Mouse (Mus musculus): ENCODE results near the gene Bsdc1. TPM values are rescaled to one million over a fixed set of nuclear protein-coding genes. Genes with fewer than 3 reads are reported as not detected.
"Not testable (repeated sequence)": the region's sequence is repeated elsewhere in the genome, so short reads cannot be mapped to it uniquely, and the experiment has no call there.

Gene Bsdc1
- polyA plus RNA-seq, 1 experiment from 2014 or later: 22.5 TPM

- Histone ChIP-seq H3K27ac (ENCODE audit: low read depth, low read length) (peak overlapping the region; percentile 82), H3K4me3 (ENCODE audit: low read depth, low read length) (peak overlapping the region; percentile 93), H3K27me3 (replicated peaks; ENCODE audit: control insufficient read depth, insufficient read depth, low read length) (peaks cover 3% of the 10 kb centered on the region; the same call in 1 of the 2 replicates), H3K9ac (ENCODE audit: low read depth, low read length) (peak overlapping the region; percentile 97), H3K4me2 (peak overlapping the region; percentile 77), H3K36me3 (ENCODE audit: control insufficient read depth, insufficient read depth, low read length) (peaks cover 12% of the 10 kb centered on the region; the same call in 1 of the 2 replicates), H3K9me3 (ENCODE audit: control insufficient read depth, low read length) (no peaks in the 10 kb centered on the region), H3K4me1 (replicated peaks; ENCODE audit: control insufficient read depth, insufficient read depth, low read length) (peaks cover 9% of the 10 kb centered on the region)
- peak; percentile 40 for ATAC-seq (replicated peaks; ENCODE audit: low FRiP score)
- WGBS: under 1% methylated on average over 42 of the region's 57 CpGs
- no peak for DNase-seq (ENCODE audit: low spot score)
Measured at GRCm38 (mm10) chr4:129513891-129514290, 52.5 kb downstream of the Bsdc1 start.

GRCm38 (mm10) chr4:129514300-129514898 is 53.0 kb downstream of the Bsdc1 start:
- peaks cover 15% of the 10 kb centered on the region; the same call in 1 of the 2 replicates for H3K36me3 ChIP-seq (ENCODE audit: control insufficient read depth, insufficient read depth, low read length)
- DNase-seq (ENCODE audit: low spot score) (peak; percentile 80), ATAC-seq (replicated peaks; ENCODE audit: low FRiP score) (peak; percentile 70)
- H3K9ac ChIP-seq (ENCODE audit: low read depth, low read length): peak overlapping the region; percentile 97
- H3K9me3 ChIP-seq (ENCODE audit: control insufficient read depth, low read length): no peaks in the 10 kb centered on the region
- peak overlapping the region; percentile 93 for H3K4me3 ChIP-seq (ENCODE audit: low read depth, low read length)
- H3K27ac ChIP-seq (ENCODE audit: low read depth, low read length): peak overlapping the region; percentile 82
- 2% methylated on average over 33 of the region's 35 CpGs for WGBS
- H3K4me1 ChIP-seq (replicated peaks; ENCODE audit: control insufficient read depth, insufficient read depth, low read length): peaks cover 9% of the 10 kb centered on the region
- peak overlapping the region; percentile 77 for H3K4me2 ChIP-seq
- peaks cover 3% of the 10 kb centered on the region; the same call in 1 of the 2 replicates for H3K27me3 ChIP-seq (replicated peaks; ENCODE audit: control insufficient read depth, insufficient read depth, low read length)

GRCm38 (mm10) chr4:129516925-129517324 is 55.5 kb downstream of the Bsdc1 start:
- Histone ChIP-seq H3K4me2 (no peak overlapping the region), H3K9ac (ENCODE audit: low read depth, low read length) (no peak overlapping the region), H3K4me1 (replicated peaks; ENCODE audit: control insufficient read depth, insufficient read depth, low read length) (peaks cover 9% of the 10 kb centered on the region), H3K9me3 (ENCODE audit: control insufficient read depth, low read length) (no peaks in the 10 kb centered on the region), H3K4me3 (ENCODE audit: low read depth, low read length) (no peak overlapping the region), H3K36me3 (ENCODE audit: control insufficient read depth, insufficient read depth, low read length) (peaks cover 33% of the 10 kb centered on the region), H3K27ac (ENCODE audit: low read depth, low read length) (no peak overlapping the region), H3K27me3 (replicated peaks; ENCODE audit: control insufficient read depth, insufficient read depth, low read length) (peaks cover 3% of the 10 kb centered on the region; the same call in 1 of the 2 replicates)
- ATAC-seq (replicated peaks; ENCODE audit: low FRiP score) (no peak), DNase-seq (ENCODE audit: low spot score) (no peak)
- WGBS: 62% methylated on average over 2 of the region's 2 CpGs

GRCm38 (mm10) chr4:129518519-129518918 is 57.1 kb downstream of the Bsdc1 start:
- Histone ChIP-seq H3K36me3 (ENCODE audit: control insufficient read depth, insufficient read depth, low read length) (peaks cover 47% of the 10 kb centered on the region), H3K4me3 (ENCODE audit: low read depth, low read length) (no peak overlapping the region)
- 90% methylated on average over 7 of the region's 8 CpGs for WGBS

GRCm38 (mm10) chr4:129525338-129525737 is 64.0 kb downstream of the Bsdc1 start:
- no peak overlapping the region for H3K27ac ChIP-seq (ENCODE audit: low read depth, low read length)
- no peaks in the 10 kb centered on the region for H3K9me3 ChIP-seq (ENCODE audit: control insufficient read depth, low read length)
- H3K36me3 ChIP-seq (ENCODE audit: control insufficient read depth, insufficient read depth, low read length): peaks cover 50% of the 10 kb centered on the region
- WGBS: 89% methylated on average over 5 of the region's 5 CpGs
- ATAC-seq (replicated peaks; ENCODE audit: low FRiP score): no peak
- no peaks in the 10 kb centered on the region for H3K27me3 ChIP-seq (replicated peaks; ENCODE audit: control insufficient read depth, insufficient read depth, low read length)
- no peak overlapping the region for H3K4me2 ChIP-seq
- H3K4me1 ChIP-seq (replicated peaks; ENCODE audit: control insufficient read depth, insufficient read depth, low read length): no peaks in the 10 kb centered on the region
- H3K4me3 ChIP-seq (ENCODE audit: low read depth, low read length): no peak overlapping the region
- no peak for DNase-seq (ENCODE audit: low spot score)
- no peak overlapping the region for H3K9ac ChIP-seq (ENCODE audit: low read depth, low read length)

More at GRCm38 (mm10) chr4:129518519-129518918, 57.1 kb downstream of the Bsdc1 start:
- ATAC-seq (replicated peaks; ENCODE audit: low FRiP score) (no peak), DNase-seq (ENCODE audit: low spot score) (no peak)
- H3K4me1 ChIP-seq (replicated peaks; ENCODE audit: control insufficient read depth, insufficient read depth, low read length): no peaks in the 10 kb centered on the region
- no peaks in the 10 kb centered on the region for H3K9me3 ChIP-seq (ENCODE audit: control insufficient read depth, low read length)
- no peak overlapping the region for H3K4me2 ChIP-seq
- H3K9ac ChIP-seq (ENCODE audit: low read depth, low read length): no peak overlapping the region
- no peaks in the 10 kb centered on the region for H3K27me3 ChIP-seq (replicated peaks; ENCODE audit: control insufficient read depth, insufficient read depth, low read length)
- no peak overlapping the region for H3K27ac ChIP-seq (ENCODE audit: low read depth, low read length)

- Histone ChIP-seq H3K4me3 (ENCODE audit: low read depth, low read length) (no peak overlapping the region), H3K36me3 (ENCODE audit: control insufficient read depth, insufficient read depth, low read length) (peaks cover 50% of the 10 kb centered on the region), H3K4me1 (replicated peaks; ENCODE audit: control insufficient read depth, insufficient read depth, low read length) (no peaks in the 10 kb centered on the region), H3K27me3 (replicated peaks; ENCODE audit: control insufficient read depth, insufficient read depth, low read length) (no peaks in the 10 kb centered on the region), H3K27ac (ENCODE audit: low read depth, low read length) (no peak overlapping the region), H3K9me3 (ENCODE audit: control insufficient read depth, low read length) (no peaks in the 10 kb centered on the region), H3K4me2 (no peak overlapping the region), H3K9ac (ENCODE audit: low read depth, low read length) (no peak overlapping the region)
- no peak for ATAC-seq (replicated peaks; ENCODE audit: low FRiP score)
- 88% methylated on average over 3 of the region's 3 CpGs for WGBS
- DNase-seq (ENCODE audit: low spot score): no peak
Measured at GRCm38 (mm10) chr4:129525889-129526288, 64.5 kb downstream of the Bsdc1 start.

GRCm38 (mm10) chr4:129528901-129529300 is 67.5 kb downstream of the Bsdc1 start:
- not testable (repeated sequence) for DNase-seq (ENCODE audit: low spot score); H3K9ac ChIP-seq (ENCODE audit: low read depth, low read length); H3K27me3 ChIP-seq (replicated peaks; ENCODE audit: control insufficient read depth, insufficient read depth, low read length); H3K4me1 ChIP-seq (replicated peaks; ENCODE audit: control insufficient read depth, insufficient read depth, low read length); H3K27ac ChIP-seq (ENCODE audit: low read depth, low read length); H3K4me2 ChIP-seq; H3K9me3 ChIP-seq (ENCODE audit: control insufficient read depth, low read length); ATAC-seq (replicated peaks; ENCODE audit: low FRiP score); H3K4me3 ChIP-seq (ENCODE audit: low read depth, low read length)
- H3K36me3 ChIP-seq (ENCODE audit: control insufficient read depth, insufficient read depth, low read length): peaks cover 33% of the 10 kb centered on the region
- 91% methylated on average over 5 of the region's 6 CpGs for WGBS
